Mouse (Mus musculus) kidney, postnatal 0 days (tissue): Measurements from ENCODE around the gene Lsm12. TPM values are rescaled to one million over a fixed set of nuclear protein-coding genes. Genes with fewer than 3 reads are reported as not detected.

Source experiments
- ATAC-seq: fragments of 200-750 bp; cut with Nextera tagmentation; replicated peaks from 2 replicates; pipeline ENCODE4 v1.8.0; 2017; ENCODE audit warnings: low read depth, moderate number of reproducible peaks, moderate TSS enrichment, moderate library complexity; ENCODE audit not compliant: low FRiP score
- DNase-seq: peaks from one replicate; pipeline ENCODE4 v3.0.0-alpha.2; 2016; ENCODE audit warnings: low spot score
- H3K27ac ChIP-seq: fragments of 300-500 bp; sonication (generic); 2 replicates; pipeline ENCODE4 v1.5.1; 2014; ENCODE audit warnings: mild to moderate bottlenecking
- H3K27me3 ChIP-seq: fragments of 300-500 bp; sonication (generic); 2 replicates; pipeline ENCODE4 v1.6.1; 2014; ENCODE audit warnings: low read length, mixed read lengths; ENCODE audit not compliant: insufficient read depth
- H3K36me3 ChIP-seq: fragments of 300-500 bp; sonication (generic); 2 replicates; pipeline ENCODE4 v1.6.1; 2014; ENCODE audit warnings: low read length, mixed read lengths; ENCODE audit not compliant: insufficient read depth
- H3K4me1 ChIP-seq: fragments of 300-500 bp; sonication (generic); replicated peaks from 2 replicates; pipeline ENCODE4 v1.6.1; 2014; ENCODE audit warnings: antibody characterized with exemption, low read length, mixed read lengths; ENCODE audit not compliant: insufficient read depth
- H3K4me2 ChIP-seq: fragments of 300-500 bp; sonication (generic); 2 replicates; pipeline ENCODE4 v1.6.1; 2014; ENCODE audit warnings: mild to moderate bottlenecking, low read length, moderate library complexity, mixed read lengths
- H3K4me3 ChIP-seq: fragments of 300-500 bp; sonication (generic); replicated peaks from 2 replicates; pipeline ENCODE4 v1.5.1; 2014; ENCODE audit warnings: low read depth, low read length
- H3K9ac ChIP-seq: fragments of 300-500 bp; sonication (generic); 2 replicates; pipeline ENCODE4 v1.6.1; 2014; ENCODE audit warnings: low read depth, low read length
- H3K9me3 ChIP-seq: fragments of 300-500 bp; sonication (generic); replicated peaks from 2 replicates; pipeline ENCODE4 v1.6.1; 2016; ENCODE audit warnings: low read length, inconsistent platforms, mixed read lengths
- CTCF ChIP-seq: IDR thresholded peaks from 2 replicates; pipeline ENCODE4 v1.5.1; 2016; ENCODE audit warnings: antibody characterized with exemption, low read depth, mild to moderate bottlenecking, moderate library complexity
- WGBS: fragments of 180-500 bp; shearing (Covaris S2); extraction: QIAGEN DNeasy Blood & Tissue Kit; methylation state at CpG from one replicate; pipeline ENCODE4 v1.1.7; 2014; 5-methylcytosine and 5-hydroxymethylcytosine counted together
- polyA plus RNA-seq: library from polyadenylated mRNA; unstranded; fragments of >200 nt; fragmentation: Nextera tagmentation; extraction: Ambion mirVana; gene quantifications from 2 replicates; pipeline ENCODE4 v1.2.1, GENCODE M21; 2015

Lsm12 gene
- polyA plus RNA-seq, 1 experiment from 2014 or later = 123 TPM

- Histone ChIP-seq H3K9me3 (no peaks in the 10 kb centered on the region), H3K27ac (peak within 1 kb of the TSS; percentile 37; the same call in 1 of the 2 replicates), H3K4me2 (peak within 1 kb of the TSS; percentile 82), H3K4me3 (peak within 1 kb of the TSS; percentile 63), H3K9ac (peak within 1 kb of the TSS; percentile 70), H3K27me3 (no peaks in the 10 kb centered on the region), H3K4me1 (0 out of 2 replicates have a peak, but pooled peaks cover 3% of the 10 kb centered on the region), H3K36me3 (peaks cover 14% of the 10 kb centered on the region)
- under 1% methylated on average over 37 of the region's 37 CpGs for WGBS
- DNase-seq = peak; percentile 95
- peak; percentile 83 for ATAC-seq
- TF ChIP-seq CTCF = peak; percentile 63
Observed at GRCm38 (mm10) chr11:102156039-102156785, 28.9 kb downstream of the Lsm12 start, which contains the start of gene Tmem101. Gene Tmem101, minus strand, starts transcription at chr11:102156404.

- Histone ChIP-seq H3K9ac (no peak overlapping the region), H3K27ac (no peak overlapping the region), H3K4me3 (no peak overlapping the region), H3K4me1 (peaks cover 9% of the 10 kb centered on the region; the same call in 1 of the 2 replicates), H3K27me3 (peaks cover 36% of the 10 kb centered on the region), H3K9me3 (no peaks in the 10 kb centered on the region), H3K4me2 (peak overlapping the region; percentile 33; the same call in 1 of the 2 replicates), H3K36me3 (no peaks in the 10 kb centered on the region)
- no peak for DNase-seq
- TF ChIP-seq CTCF = peak; percentile 32; the same call in 1 of the 2 replicates
- 9% methylated on average over 34 of the region's 34 CpGs for WGBS
- ATAC-seq = no peak
Observed at GRCm38 (mm10) chr11:102147213-102147989, 37.7 kb downstream of the Lsm12 start.

- H3K27ac ChIP-seq = no peak overlapping the region
- peaks cover 36% of the 10 kb centered on the region for H3K27me3 ChIP-seq
- DNase-seq = no peak
- H3K9ac ChIP-seq = no peak overlapping the region
- no peak overlapping the region for H3K4me3 ChIP-seq
- peaks cover 9% of the 10 kb centered on the region; the same call in 1 of the 2 replicates for H3K4me1 ChIP-seq
- 0 out of 2 replicates have a peak overlapping the region, but pooled peaks have one; percentile 51 for H3K4me2 ChIP-seq
- H3K9me3 ChIP-seq = no peaks in the 10 kb centered on the region
- H3K36me3 ChIP-seq = no peaks in the 10 kb centered on the region
- no peak for ATAC-seq
- 10% methylated on average over 17 of the region's 17 CpGs for WGBS
- no peak for TF ChIP-seq CTCF
Observed at GRCm38 (mm10) chr11:102146531-102146930, 38.6 kb downstream of the Lsm12 start.

- no peak for DNase-seq
- Histone ChIP-seq H3K27ac (no peak overlapping the region), H3K4me2 (peak overlapping the region; percentile 51), H3K27me3 (peaks cover 36% of the 10 kb centered on the region), H3K36me3 (no peaks in the 10 kb centered on the region), H3K9me3 (no peaks in the 10 kb centered on the region), H3K9ac (no peak overlapping the region), H3K4me1 (peaks cover 9% of the 10 kb centered on the region; the same call in 1 of the 2 replicates), H3K4me3 (peak overlapping the region; percentile 26; the same call in 1 of the 2 replicates)
- ATAC-seq = no peak
- no peak for TF ChIP-seq CTCF
- WGBS = 6% methylated on average over 16 of the region's 16 CpGs
Observed at GRCm38 (mm10) chr11:102146005-102146404, 39.1 kb downstream of the Lsm12 start.

- Histone ChIP-seq H3K4me2 (peak within 1 kb of the TSS; percentile 51), H3K36me3 (no peaks in the 10 kb centered on the region), H3K27ac (no peak within 1 kb of the TSS), H3K27me3 (peaks cover 36% of the 10 kb centered on the region), H3K9me3 (no peaks in the 10 kb centered on the region), H3K9ac (no peak within 1 kb of the TSS), H3K4me3 (peak within 1 kb of the TSS; percentile 26), H3K4me1 (peaks cover 9% of the 10 kb centered on the region; the same call in 1 of the 2 replicates)
- 1% methylated on average over 50 of the region's 50 CpGs for WGBS
- no peak for DNase-seq
- ATAC-seq = no peak
- TF ChIP-seq CTCF = no peak
Observed at GRCm38 (mm10) chr11:102145471-102146001, 39.6 kb downstream of the Lsm12 start, which contains the start of gene Nags. Gene Nags, plus strand, starts transcription at chr11:102145513.
